In the genomic region with DNA sequence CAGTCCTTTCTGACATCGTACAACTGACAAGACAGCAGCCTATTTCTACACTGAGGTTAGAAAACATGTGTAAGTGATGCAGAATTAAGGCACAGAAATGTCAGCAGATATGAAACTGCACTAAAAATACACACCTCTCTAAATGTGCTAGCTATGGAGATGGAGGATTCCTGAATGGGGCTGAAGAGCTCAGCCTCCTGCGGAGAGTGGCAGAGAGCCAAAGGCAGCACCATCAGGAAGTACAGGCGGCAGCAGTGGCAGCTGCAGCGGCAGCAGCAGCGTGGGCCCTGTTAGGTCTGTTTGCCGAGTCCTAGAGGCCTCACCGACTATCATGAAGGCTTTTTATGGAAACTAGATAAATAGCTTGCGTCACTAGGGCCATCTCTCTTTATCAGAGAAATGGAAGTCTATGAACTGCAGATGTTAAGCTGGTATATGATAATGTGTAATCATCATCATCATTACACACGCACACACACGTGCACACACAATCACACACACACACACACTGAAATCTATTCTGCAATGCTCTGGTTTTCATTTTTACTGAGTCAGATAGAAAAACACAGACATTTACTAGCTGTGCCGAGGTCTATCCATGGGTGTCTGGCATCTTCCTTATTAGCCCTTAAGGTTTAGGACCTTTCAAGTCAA, we compare ENCODE assay signal across 8 mouse cellular contexts.
A peak's percentile ranks its signal among the peaks of the same experiment; 100 is the strongest.
DNase-seq lines count a peak whose midpoint lies in the region; ATAC-seq and TF ChIP-seq lines count a peak whose summit lies in the region.

No protein-coding gene starts in this region.

- H3K4me3 ChIP-seq in left cerebral cortex, adult 2 months, result no peak overlapping the region

- ATAC-seq in hematopoietic stem cell, adult 5-6 weeks (replicated peaks in 1 of 2; ENCODE audit: insufficient read depth in 1 of 2, low FRiP score in 2 of 2, low TSS enrichment in 1 of 2, low read depth in 1 of 2, poor library complexity in 2 of 2, severe bottlenecking in 2 of 2), result peak; percentile 95 to 97

- peak; percentile 27 for DNase-seq in embryo, embryonic 11 days
- no peak for DNase-seq in embryo, embryonic 9.5 days (ENCODE audit: extremely low spot score)
- peak; percentile 30 for DNase-seq in CD4-positive, CD25-positive, alpha-beta regulatory T cell, adult 2 months (ENCODE audit: low read depth, low spot score)
- DNase-seq in cerebellum, postnatal 36 days, result peak; percentile 29 to 47
- DNase-seq in left cerebral cortex, adult 2 months (ENCODE audit: extremely low spot score in 1 of 2, low spot score in 2 of 2), result peak; percentile 68
- DNase-seq in mesoderm, embryonic 11.5 days (ENCODE audit: low read depth, low spot score), result peak; percentile 24
- no peak for DNase-seq in spleen, postnatal 36 days (ENCODE audit: low spot score in 2 of 2)

- H3K27ac ChIP-seq in left cerebral cortex, adult 2 months, result peak overlapping the region; percentile 47

- intact Hi-C loops in left cerebral cortex, adult 2 months (cut with DNase I), result loop anchor here (5.0 kb wide), 1 partner anchor 1603 kb away; the partner anchor contains the start of gene Elovl4

- no peak for TF ChIP-seq CTCF in left cerebral cortex, adult 2 months (IDR thresholded peaks at IDR 0.05)

Comparison
In these comparisons a context has a peak if more than half of its experiments do, and no peak if none do; other contexts are left out.
1. DNase-seq: peak in embryo, embryonic 11 days (single experiment), CD4-positive, CD25-positive, alpha-beta regulatory T cell, adult 2 months (single experiment), cerebellum, postnatal 36 days (2 of 2), left cerebral cortex, adult 2 months (2 of 2) and mesoderm, embryonic 11.5 days (single experiment); none in embryo, embryonic 9.5 days (single experiment) and spleen, postnatal 36 days (0 of 2).